Mouse (Mus musculus): ENCODE data around the gene Cacnb1. TPM values are rescaled to one million over a fixed set of nuclear protein-coding genes. Genes with fewer than 3 reads are reported as not detected.

Gene Cacnb1
- polyA plus RNA-seq, 2 experiments: 21.5 to 51.4 TPM

DNA sequence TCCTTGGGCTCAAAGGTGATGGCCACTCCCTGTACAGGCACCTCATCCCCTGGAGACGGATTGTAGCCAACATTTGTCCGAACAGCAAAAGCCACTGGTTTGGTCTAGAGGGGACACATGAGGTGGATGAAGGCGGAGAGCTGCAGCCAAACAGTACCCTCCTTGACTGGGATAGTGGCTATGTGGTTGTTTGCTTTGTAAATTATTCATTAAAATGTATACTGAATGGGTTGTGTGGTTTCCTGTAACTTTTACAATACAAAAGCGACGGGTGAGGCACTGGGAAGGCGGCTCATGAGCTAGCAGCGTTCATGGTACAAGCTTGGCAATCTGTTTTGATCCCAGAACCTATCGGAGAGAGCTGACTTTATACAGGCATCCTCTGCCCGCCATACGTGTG lies 10.0 kb downstream of the Cacnb1 start:
- Histone ChIP-seq H3K9me3 (ENCODE audit: control insufficient read depth, low read length) (no peaks in the 10 kb centered on the region), H3K36me3 (ENCODE audit: control insufficient read depth, insufficient read depth, low read length) (peaks cover 90% of the 10 kb centered on the region), H3K4me1 (ENCODE audit: control insufficient read depth, insufficient read depth, low read length) (no peaks in the 10 kb centered on the region), H3K4me2 (replicated peaks; ENCODE audit: low read depth, low read length, severe bottlenecking) (no peak overlapping the region), H3K27me3 (ENCODE audit: control insufficient read depth, insufficient read depth, low read length) (no peaks in the 10 kb centered on the region), H3K9ac (ENCODE audit: low read depth, low read length, severe bottlenecking) (no peak overlapping the region), H3K27ac (replicated peaks; ENCODE audit: low read depth, low read length) (no peak overlapping the region), H3K4me3 (replicated peaks; ENCODE audit: low read length) (no peak overlapping the region)
- ATAC-seq (ENCODE audit: low FRiP score, low read depth): no peak
- TF ChIP-seq POLR2A (IDR thresholded peaks at IDR 0.05; ENCODE audit: borderline replicate concordance, extremely low read depth, insufficient read depth, insufficient read length): no peak
- 83% methylated on average over 10 of the region's 10 CpGs for WGBS
- no peak for DNase-seq (ENCODE audit: low spot score)

DNA sequence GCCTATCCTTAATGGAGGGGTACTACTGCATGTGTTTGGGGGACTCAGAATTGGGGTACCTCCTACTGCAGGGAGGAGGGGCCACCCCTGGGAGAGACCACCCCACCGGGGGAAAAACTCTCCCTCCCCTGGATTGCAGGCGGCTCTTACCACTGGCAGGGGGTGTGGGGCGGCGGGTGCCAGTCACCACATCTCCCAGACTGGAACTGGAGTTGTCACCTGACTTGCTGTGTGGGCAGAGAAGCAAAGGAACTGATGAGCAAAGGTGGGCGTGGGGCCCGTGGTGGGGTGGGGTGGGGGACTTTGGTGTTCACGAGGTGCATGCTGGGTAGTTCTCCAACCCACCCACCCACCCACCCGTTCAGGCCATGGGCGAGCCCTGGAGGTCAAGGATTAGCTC lies 11.1 kb downstream of the Cacnb1 start:
- WGBS: 60% methylated on average over 8 of the region's 9 CpGs

DNA sequence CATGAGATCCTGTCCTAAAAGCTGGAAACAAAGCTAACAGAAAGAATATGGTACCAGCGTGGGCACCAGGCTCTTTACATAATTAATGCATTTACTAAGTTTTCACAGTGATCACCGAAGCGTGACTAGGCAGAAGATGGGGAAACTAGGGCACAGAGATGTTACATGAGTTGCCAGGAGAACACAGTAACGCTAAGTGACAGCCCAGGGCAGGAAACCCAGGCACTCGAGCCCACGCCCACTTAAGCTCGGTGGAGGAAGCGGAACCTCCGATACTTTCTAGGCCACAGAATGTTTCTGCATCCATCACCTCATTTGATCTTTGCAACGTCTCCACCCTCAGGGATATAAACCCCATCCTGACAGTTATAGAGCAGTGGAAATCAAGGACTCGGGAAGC lies 14.7 kb downstream of the Cacnb1 start:
- ATAC-seq (ENCODE audit: low FRiP score, low read depth) (no peak), DNase-seq (ENCODE audit: low spot score) (no peak)
- WGBS: 77% methylated on average over 11 of the region's 11 CpGs
- Histone ChIP-seq H3K4me1 (ENCODE audit: control insufficient read depth, insufficient read depth, low read length) (peaks cover 7% of the 10 kb centered on the region; the same call in 1 of the 2 replicates), H3K27ac (replicated peaks; ENCODE audit: low read depth, low read length) (no peak overlapping the region), H3K4me2 (replicated peaks; ENCODE audit: low read depth, low read length, severe bottlenecking) (no peak overlapping the region), H3K9ac (ENCODE audit: low read depth, low read length, severe bottlenecking) (no peak overlapping the region), H3K36me3 (ENCODE audit: control insufficient read depth, insufficient read depth, low read length) (peaks cover 83% of the 10 kb centered on the region), H3K9me3 (ENCODE audit: control insufficient read depth, low read length) (no peaks in the 10 kb centered on the region), H3K4me3 (replicated peaks; ENCODE audit: low read length) (no peak overlapping the region), H3K27me3 (ENCODE audit: control insufficient read depth, insufficient read depth, low read length) (no peaks in the 10 kb centered on the region)
- TF ChIP-seq POLR2A (IDR thresholded peaks at IDR 0.05; ENCODE audit: borderline replicate concordance, extremely low read depth, insufficient read depth, insufficient read length): no peak

More for the DNA sequence above, 11.1 kb downstream of the Cacnb1 start:
- Histone ChIP-seq H3K27ac (replicated peaks; ENCODE audit: low read depth, low read length) (no peak overlapping the region), H3K4me3 (replicated peaks; ENCODE audit: low read length) (no peak overlapping the region), H3K36me3 (ENCODE audit: control insufficient read depth, insufficient read depth, low read length) (peaks cover 90% of the 10 kb centered on the region), H3K27me3 (ENCODE audit: control insufficient read depth, insufficient read depth, low read length) (no peaks in the 10 kb centered on the region), H3K4me2 (replicated peaks; ENCODE audit: low read depth, low read length, severe bottlenecking) (no peak overlapping the region), H3K4me1 (ENCODE audit: control insufficient read depth, insufficient read depth, low read length) (no peaks in the 10 kb centered on the region), H3K9ac (ENCODE audit: low read depth, low read length, severe bottlenecking) (no peak overlapping the region), H3K9me3 (ENCODE audit: control insufficient read depth, low read length) (no peaks in the 10 kb centered on the region)
- TF ChIP-seq POLR2A (IDR thresholded peaks at IDR 0.05; ENCODE audit: borderline replicate concordance, extremely low read depth, insufficient read depth, insufficient read length): no peak
- DNase-seq (ENCODE audit: low spot score) (no peak), ATAC-seq (ENCODE audit: low FRiP score, low read depth) (no peak)

DNA sequence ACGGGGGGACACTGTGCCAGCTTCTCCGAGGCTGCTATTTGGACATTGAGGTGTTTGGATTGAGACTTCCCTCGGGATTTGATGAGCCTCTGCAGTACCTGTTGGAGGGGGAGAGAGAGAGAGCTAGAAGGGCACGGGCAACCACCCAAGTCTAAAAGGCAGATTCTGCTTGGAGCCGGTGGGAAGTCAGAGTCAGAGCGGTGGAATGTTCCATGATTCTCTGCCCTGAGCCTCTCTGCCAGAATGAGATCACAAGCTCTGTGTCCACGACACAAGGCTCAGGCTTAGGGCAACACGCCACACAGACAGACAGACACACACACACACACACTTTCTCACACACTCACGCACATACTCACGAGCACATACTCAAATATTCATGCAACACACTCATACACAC lies 17.1 kb downstream of the Cacnb1 start:
- DNase-seq (ENCODE audit: low spot score) (peak; percentile 49), ATAC-seq (ENCODE audit: low FRiP score, low read depth) (no peak)
- H3K27me3 ChIP-seq (ENCODE audit: control insufficient read depth, insufficient read depth, low read length): peaks cover 8% of the 10 kb centered on the region; the same call in 1 of the 2 replicates
- H3K36me3 ChIP-seq (ENCODE audit: control insufficient read depth, insufficient read depth, low read length): peaks cover 66% of the 10 kb centered on the region
- no peaks in the 10 kb centered on the region for H3K9me3 ChIP-seq (ENCODE audit: control insufficient read depth, low read length)
- whole genome bisulfite sequencing: 80% methylated on average over 8 of the region's 10 CpGs
- no peak for TF ChIP-seq POLR2A (IDR thresholded peaks at IDR 0.05; ENCODE audit: borderline replicate concordance, extremely low read depth, insufficient read depth, insufficient read length)
- H3K4me3 ChIP-seq (replicated peaks; ENCODE audit: low read length): no peak overlapping the region
- 0 out of 2 replicates have a peak overlapping the region, but pooled peaks have one; percentile 38 for H3K27ac ChIP-seq (replicated peaks; ENCODE audit: low read depth, low read length)
- no peak overlapping the region for H3K9ac ChIP-seq (ENCODE audit: low read depth, low read length, severe bottlenecking)
- H3K4me1 ChIP-seq (ENCODE audit: control insufficient read depth, insufficient read depth, low read length): peaks cover 15% of the 10 kb centered on the region; the same call in 1 of the 2 replicates
- H3K4me2 ChIP-seq (replicated peaks; ENCODE audit: low read depth, low read length, severe bottlenecking): no peak overlapping the region

DNA sequence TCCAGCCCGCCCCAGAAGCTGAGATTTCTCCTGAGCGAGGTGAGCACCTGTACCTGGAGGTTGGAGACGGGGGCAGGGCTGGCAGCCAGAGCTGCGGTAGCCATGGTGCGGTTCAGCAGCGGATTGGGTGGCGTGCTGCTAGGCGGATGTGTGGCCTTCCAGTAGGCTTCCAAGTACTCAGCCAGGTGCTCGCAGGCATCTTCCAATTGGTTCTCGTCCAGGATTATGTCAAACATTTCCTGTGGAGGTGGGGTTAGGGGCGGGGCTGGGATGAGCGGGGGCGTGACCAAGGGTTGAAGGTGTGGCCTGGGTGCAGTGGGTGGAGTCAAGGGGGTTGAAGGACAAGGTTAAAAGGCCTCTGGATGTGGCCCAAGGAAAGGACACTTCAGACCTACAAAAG lies 17.8 kb downstream of the Cacnb1 start:
- TF ChIP-seq POLR2A (IDR thresholded peaks at IDR 0.05; ENCODE audit: borderline replicate concordance, extremely low read depth, insufficient read depth, insufficient read length): no peak
- peaks cover 61% of the 10 kb centered on the region for H3K36me3 ChIP-seq (ENCODE audit: control insufficient read depth, insufficient read depth, low read length)
- no peak overlapping the region for H3K4me2 ChIP-seq (replicated peaks; ENCODE audit: low read depth, low read length, severe bottlenecking)
- WGBS: 47% methylated on average over 13 of the region's 13 CpGs
- H3K9me3 ChIP-seq (ENCODE audit: control insufficient read depth, low read length): no peaks in the 10 kb centered on the region
- no peak overlapping the region for H3K4me3 ChIP-seq (replicated peaks; ENCODE audit: low read length)
- no peak overlapping the region for H3K9ac ChIP-seq (ENCODE audit: low read depth, low read length, severe bottlenecking)
- ATAC-seq (ENCODE audit: low FRiP score, low read depth) (no peak), DNase-seq (ENCODE audit: low spot score) (no peak)
- H3K27me3 ChIP-seq (ENCODE audit: control insufficient read depth, insufficient read depth, low read length): peaks cover 8% of the 10 kb centered on the region; the same call in 1 of the 2 replicates
- H3K4me1 ChIP-seq (ENCODE audit: control insufficient read depth, insufficient read depth, low read length): peaks cover 15% of the 10 kb centered on the region; the same call in 1 of the 2 replicates
- no peak overlapping the region for H3K27ac ChIP-seq (replicated peaks; ENCODE audit: low read depth, low read length)

Data from limb, embryonic 14.5 days (tissue).